Mouse (Mus musculus) gastrocnemius, adult 18-20 months (tissue): ENCODE results near the gene Ceacam20. TPM values are rescaled to one million over a fixed set of nuclear protein-coding genes. Genes with fewer than 3 reads are reported as not detected.
"Not testable (repeated sequence)": the region's sequence is repeated elsewhere in the genome, so short reads cannot be mapped to it uniquely, and the experiment has no call there.

ENCODE experiments used
- DNase-seq: peaks from one replicate; pipeline ENCODE4 v3.0.0; 2021; ENCODE audit warnings: low spot score
- long read RNA-seq, 2 experiments: library from polyadenylated mRNA; stranded (forward); transcript quantifications; one replicate each; pipeline ENCODE4 v2.0.0; 2021
- total RNA-seq, 2 experiments: library from RNA; stranded (reverse); gene quantifications; 2 replicates each; pipeline ENCODE4 v1.2.3; 2021

Ceacam20 gene
- not detected for total RNA-seq
- long read RNA-seq, experiment 1 = 0 reads
- long read RNA-seq, experiment 2 = 0 reads

GRCm38 (mm10) chr7:19964985-19965579 is at the start of gene Ceacam20:
Gene Ceacam20 (plus strand): TSS chr7:19965412.
- DNase-seq = no peak

DNA sequence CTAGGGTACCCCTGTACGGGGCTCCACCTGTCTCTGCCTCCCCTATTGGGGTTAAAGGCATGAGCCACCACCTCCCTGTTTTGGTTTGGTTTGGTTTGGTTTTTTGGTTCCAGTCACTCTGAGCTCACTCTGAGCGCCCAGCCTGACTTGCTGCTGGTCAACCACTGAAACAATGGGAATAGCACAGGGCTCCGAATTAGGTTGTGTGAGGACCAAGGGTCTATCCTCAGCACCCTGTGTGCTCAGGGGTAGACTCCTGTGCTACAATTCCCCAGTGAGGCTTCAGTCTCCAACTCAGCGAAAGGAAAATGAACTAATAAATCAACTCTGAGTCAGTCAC is 45.1 kb upstream of the Ceacam20 start:
- no peak for DNase-seq

DNA sequence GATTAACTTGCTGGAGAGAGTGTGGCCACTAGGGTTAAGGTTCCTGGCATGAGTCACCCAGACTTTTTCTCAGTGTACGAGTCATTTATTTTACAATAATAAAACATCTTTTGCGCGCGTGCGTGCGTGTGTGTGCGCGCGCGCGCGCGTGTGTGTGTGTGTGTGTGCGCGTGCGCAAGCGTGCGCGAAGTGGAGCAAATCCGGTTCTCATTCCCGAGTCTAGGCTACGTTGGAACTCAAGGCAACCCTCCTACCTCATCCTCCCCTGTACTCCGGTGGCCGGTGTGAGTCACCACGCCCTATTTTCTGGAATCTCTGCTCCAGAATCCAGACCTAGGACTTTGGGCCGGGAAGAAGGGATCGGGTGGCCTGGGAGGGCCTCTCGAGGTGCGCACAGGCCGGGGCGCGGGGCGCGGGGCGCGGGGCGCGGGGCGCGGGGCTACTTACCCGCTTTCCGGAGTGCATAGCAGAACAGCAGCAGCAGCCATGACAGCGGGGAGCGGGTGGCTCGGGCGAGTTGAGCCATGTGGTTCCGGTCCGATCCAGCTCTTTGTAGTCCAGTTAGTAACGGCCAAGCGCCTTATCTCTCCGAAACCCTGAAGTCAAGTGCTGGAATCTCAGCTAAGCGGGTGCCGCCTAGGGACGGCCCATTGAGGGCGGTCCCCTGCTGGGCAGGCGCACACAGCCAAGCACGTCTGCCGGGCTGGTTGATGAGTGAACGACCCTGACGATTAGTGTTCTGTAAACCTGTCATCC is 44.5 kb upstream of the Ceacam20 start, which contains the start of gene Pvr:
Pvr (minus strand) TSS at position 655 of the 756 bp plus-strand sequence.
- peak; percentile 61 for DNase-seq

- DNase-seq = no peak
These were observed 41.9 kb upstream of the Ceacam20 start for GRCm38 (mm10) chr7:19923354-19923753.

- no peak for DNase-seq
These were observed 41.4 kb upstream of the Ceacam20 start for GRCm38 (mm10) chr7:19923797-19924196.

GRCm38 (mm10) chr7:19925376-19925775 is 39.8 kb upstream of the Ceacam20 start:
- no peak for DNase-seq

- no peak for DNase-seq
These were observed 38.2 kb upstream of the Ceacam20 start for GRCm38 (mm10) chr7:19926849-19927480.

DNA sequence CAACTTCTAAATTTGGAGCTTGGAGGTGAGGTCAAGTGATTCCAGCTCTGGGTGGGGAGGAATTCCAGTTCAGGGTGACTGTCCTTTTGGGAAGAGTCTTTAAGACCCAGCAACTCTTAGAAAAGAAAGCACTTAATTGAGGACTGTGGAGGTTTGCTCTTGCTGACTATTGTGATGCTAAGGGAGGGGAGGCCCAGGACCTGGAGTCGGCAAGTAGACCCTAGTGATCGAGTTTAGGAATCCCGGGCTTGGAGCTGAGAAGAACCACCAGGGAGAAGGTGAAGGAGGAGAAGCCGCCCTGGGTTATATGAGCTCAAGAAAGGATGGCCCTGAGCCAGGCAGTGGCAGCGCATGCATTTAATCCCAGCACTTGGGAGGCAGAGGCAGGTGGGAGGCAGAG is 36.7 kb upstream of the Ceacam20 start:
- no peak for DNase-seq

GRCm38 (mm10) chr7:19930481-19930880 is 34.7 kb upstream of the Ceacam20 start:
- DNase-seq = not testable (repeated sequence)

GRCm38 (mm10) chr7:19932133-19932876 is 32.9 kb upstream of the Ceacam20 start:
- no peak for DNase-seq

DNA sequence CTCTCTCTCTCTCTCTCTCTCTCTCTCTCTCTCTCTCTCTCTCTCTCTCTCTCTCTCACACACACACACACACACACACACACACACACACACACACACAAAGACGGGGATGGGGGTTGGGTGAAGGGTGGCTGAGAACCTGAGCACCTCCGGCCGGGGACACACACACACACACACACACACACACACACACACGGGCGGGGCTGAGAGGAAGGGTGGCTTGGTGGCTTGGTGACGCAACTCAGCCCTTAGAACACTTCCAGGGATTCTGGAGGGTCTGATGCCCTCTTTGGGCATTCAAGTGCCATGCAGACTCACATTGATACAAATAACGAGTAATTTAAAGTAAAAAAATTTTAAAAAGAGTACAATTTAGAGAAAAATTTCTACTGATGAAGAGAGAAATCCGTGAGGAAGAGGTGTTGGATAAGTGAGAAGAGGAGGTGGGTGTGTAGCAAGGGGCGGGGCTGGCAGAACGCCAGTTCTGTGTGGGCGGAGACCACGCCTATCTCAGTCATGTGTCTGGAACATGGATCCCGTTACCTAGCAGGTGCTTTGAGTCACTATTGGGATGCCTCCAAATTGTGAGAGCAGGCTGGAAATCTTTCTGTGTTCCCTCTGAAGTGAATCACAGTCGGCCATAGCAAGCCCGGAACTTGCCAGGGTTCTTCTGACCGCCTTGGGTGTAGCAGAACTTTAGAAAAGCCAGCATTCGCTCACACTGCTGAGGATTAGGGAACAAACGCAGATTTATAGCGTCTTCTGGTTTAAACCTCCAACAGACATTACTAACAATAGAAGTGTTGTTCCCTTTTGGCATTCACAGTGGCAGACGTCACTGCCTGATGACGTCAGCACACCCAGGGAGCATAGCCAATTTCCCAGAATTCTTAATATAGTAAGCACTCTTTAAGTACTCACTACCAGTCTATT is 32.1 kb upstream of the Ceacam20 start:
- peak; percentile 71 for DNase-seq

- DNase-seq = no peak
These were observed 30.0 kb upstream of the Ceacam20 start for GRCm38 (mm10) chr7:19935171-19935751.

GRCm38 (mm10) chr7:19935961-19936360 is 29.3 kb upstream of the Ceacam20 start:
- DNase-seq = no peak

DNA sequence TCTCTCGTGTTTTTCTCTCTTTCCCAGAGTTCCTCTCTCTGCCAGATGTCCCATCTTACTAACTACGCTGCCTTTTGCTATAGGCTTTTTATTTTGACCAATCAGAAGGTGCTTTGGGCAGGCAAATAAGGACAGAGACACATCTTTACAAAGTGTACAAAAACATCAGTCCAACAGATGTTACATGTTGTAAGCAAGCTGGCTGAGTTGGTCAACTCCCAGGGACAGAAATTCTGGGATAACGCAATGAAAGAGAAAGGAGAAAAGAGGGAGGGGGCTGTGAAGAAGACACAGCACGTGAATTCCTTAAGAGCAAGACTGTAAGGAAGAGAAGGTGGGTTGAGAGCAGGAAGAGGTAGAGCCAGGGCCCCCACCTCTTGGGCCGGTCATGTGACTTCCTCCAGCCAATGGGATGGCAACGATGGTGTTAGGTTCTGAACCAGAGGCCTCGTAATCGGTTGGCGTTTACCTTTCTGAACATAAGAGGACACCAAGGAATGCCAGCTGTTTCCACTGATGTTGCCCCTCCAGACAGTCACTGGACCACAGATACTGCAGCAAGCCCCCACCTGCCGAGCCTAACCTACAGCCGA is 27.9 kb upstream of the Ceacam20 start:
- DNase-seq = no peak

DNA sequence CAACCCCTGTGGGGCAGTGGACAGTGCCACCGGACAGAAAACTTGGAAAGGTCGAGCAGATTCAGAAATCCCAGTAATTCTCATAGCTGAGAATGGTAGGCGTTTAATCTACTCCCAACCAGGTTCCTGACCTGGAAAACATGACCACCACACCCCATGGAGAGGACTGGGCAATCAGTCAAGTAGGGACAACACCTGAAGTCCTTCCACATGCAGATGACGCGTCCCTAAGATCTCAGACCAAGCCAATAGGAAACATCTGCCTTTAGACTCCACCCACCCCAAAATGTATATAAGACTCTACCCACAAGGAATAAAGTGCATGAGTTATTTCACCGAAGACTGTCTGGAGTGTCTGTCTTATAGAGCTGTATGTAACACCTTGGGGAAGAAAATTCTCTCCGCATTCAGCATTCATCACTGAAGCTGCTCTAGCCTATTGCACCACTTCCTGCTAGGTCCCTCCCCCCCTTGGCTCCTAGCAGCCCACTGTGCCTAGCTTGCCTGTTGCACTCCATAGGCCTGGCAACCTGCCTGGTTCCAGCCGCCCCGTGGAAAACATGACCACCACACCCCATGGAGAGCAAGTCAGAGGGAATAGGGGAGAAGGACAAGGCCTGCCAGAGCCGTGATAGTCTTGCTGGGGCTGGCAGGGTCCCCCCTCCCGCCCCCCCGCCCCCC is 25.5 kb upstream of the Ceacam20 start:
- DNase-seq = peak; percentile 77

- no peak for DNase-seq
These were observed 25.0 kb upstream of the Ceacam20 start for GRCm38 (mm10) chr7:19940256-19940655.

DNA sequence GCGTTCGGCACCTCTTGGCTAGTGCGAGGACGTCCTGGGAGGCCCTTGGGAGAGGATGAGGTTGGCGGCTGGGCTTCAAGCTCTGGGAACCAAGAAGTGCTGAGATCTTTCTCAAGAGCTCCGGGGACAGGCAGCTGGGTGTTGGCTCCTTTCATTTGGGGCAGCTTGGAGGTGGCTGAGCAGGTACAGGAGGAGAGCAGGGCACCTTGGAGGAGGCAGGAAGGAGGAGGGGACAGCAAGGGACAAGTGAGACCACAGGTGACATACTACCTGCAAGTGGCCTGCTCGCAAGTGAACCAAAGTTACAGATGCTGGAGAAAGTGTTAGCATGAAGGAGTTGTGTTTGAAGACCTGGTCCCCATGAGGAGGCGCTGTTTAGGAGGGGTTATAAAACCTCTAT is 20.5 kb upstream of the Ceacam20 start:
- DNase-seq = no peak

- DNase-seq = no peak
These were observed 20.0 kb upstream of the Ceacam20 start for GRCm38 (mm10) chr7:19945201-19945600.

GRCm38 (mm10) chr7:19945821-19946515 is 19.2 kb upstream of the Ceacam20 start:
- no peak for DNase-seq
